Mouse (Mus musculus) intestine, embryonic 14.5 days (tissue): Measurements from ENCODE around the gene Diexf. TPM values are rescaled to one million over a fixed set of nuclear protein-coding genes. Genes with fewer than 3 reads are reported as not detected.

Experiments
- ATAC-seq: fragments of 200-750 bp; cut with Nextera tagmentation; replicated peaks from 2 replicates; pipeline ENCODE4 v1.8.0; 2017; ENCODE audit warnings: low read depth, moderate number of reproducible peaks, moderate TSS enrichment, moderate library complexity; ENCODE audit not compliant: low FRiP score, low TSS enrichment
- DNase-seq: peaks from one replicate; pipeline ENCODE4 v3.0.0-alpha.2; 2018; ENCODE audit warnings: low spot score
- H3K27ac ChIP-seq: fragments of 300-500 bp; sonication (generic); 2 replicates; pipeline ENCODE4 v1.5.1; 2014; ENCODE audit warnings: low read depth, mild to moderate bottlenecking, control low read depth
- H3K27me3 ChIP-seq: fragments of 300-500 bp; sonication (generic); replicated peaks from 2 replicates; pipeline ENCODE4 v1.6.1; 2014; ENCODE audit warnings: low read length, control low read depth; ENCODE audit not compliant: control insufficient read depth, insufficient read depth
- H3K36me3 ChIP-seq: fragments of 300-500 bp; sonication (generic); 2 replicates; pipeline ENCODE4 v1.6.1; 2014; ENCODE audit warnings: low read length, control low read depth; ENCODE audit not compliant: control insufficient read depth, insufficient read depth
- H3K4me1 ChIP-seq: fragments of 300-500 bp; sonication (generic); replicated peaks from 2 replicates; pipeline ENCODE4 v1.6.1; 2014; ENCODE audit warnings: low read length, control low read depth, mixed read lengths; ENCODE audit not compliant: control insufficient read depth, insufficient read depth
- H3K4me2 ChIP-seq: fragments of 300-500 bp; sonication (generic); 2 replicates; pipeline ENCODE4 v1.6.1; 2014; ENCODE audit warnings: low read length
- H3K4me3 ChIP-seq: fragments of 300-500 bp; sonication (generic); 2 replicates; pipeline ENCODE4 v1.5.1; 2014; ENCODE audit warnings: low read depth, low read length, control low read depth, mixed read lengths
- H3K9ac ChIP-seq: fragments of 300-500 bp; sonication (generic); 2 replicates; pipeline ENCODE4 v1.6.1; 2014; ENCODE audit warnings: mild to moderate bottlenecking, low read length
- H3K9me3 ChIP-seq: fragments of 300-500 bp; sonication (generic); 2 replicates; pipeline ENCODE4 v1.6.1; 2016; ENCODE audit warnings: low read length, control low read depth; ENCODE audit not compliant: control insufficient read depth
- WGBS: fragments of 180-500 bp; shearing (Covaris S2); extraction: QIAGEN DNeasy Blood & Tissue Kit; methylation state at CpG from one replicate; pipeline ENCODE4 v1.1.7; 2014; 5-methylcytosine and 5-hydroxymethylcytosine counted together
- polyA plus RNA-seq: library from polyadenylated mRNA; unstranded; fragments of >200 nt; fragmentation: Nextera tagmentation; extraction: Ambion mirVana; gene quantifications from 2 replicates; pipeline ENCODE4 v1.2.1, GENCODE M21; 2014

Diexf gene
- polyA plus RNA-seq, 1 experiment from 2014 or later: 11.2 TPM

DNA sequence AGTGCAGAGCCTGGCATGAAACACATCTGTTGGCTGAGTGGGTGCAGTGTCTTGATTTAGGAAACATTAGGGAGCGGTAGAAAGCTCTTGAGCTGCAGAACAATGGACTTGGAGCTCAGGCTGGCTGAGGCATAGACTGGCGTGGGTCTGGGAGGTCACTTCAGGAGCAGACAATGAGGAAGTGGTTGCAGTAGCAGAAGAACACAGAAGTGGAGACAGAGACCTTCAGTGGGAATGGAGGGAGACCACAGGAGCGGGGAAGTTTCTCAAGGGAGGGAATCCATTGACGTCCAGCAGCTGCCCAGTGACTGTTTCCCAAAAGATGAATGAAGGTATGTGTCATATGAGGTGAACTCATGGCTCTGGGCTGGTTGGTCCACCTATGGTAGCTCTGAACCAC lies 15.0 kb upstream of the Diexf start:
- no peaks in the 10 kb centered on the region for H3K4me1 ChIP-seq
- H3K27ac ChIP-seq: no peak overlapping the region
- H3K9me3 ChIP-seq: no peaks in the 10 kb centered on the region
- no peak overlapping the region for H3K4me2 ChIP-seq
- no peak for DNase-seq
- H3K9ac ChIP-seq: no peak overlapping the region
- no peaks in the 10 kb centered on the region for H3K27me3 ChIP-seq
- 80% methylated on average over 4 of the region's 4 CpGs for WGBS
- no peaks in the 10 kb centered on the region for H3K36me3 ChIP-seq
- no peak overlapping the region for H3K4me3 ChIP-seq
- ATAC-seq: no peak

DNA sequence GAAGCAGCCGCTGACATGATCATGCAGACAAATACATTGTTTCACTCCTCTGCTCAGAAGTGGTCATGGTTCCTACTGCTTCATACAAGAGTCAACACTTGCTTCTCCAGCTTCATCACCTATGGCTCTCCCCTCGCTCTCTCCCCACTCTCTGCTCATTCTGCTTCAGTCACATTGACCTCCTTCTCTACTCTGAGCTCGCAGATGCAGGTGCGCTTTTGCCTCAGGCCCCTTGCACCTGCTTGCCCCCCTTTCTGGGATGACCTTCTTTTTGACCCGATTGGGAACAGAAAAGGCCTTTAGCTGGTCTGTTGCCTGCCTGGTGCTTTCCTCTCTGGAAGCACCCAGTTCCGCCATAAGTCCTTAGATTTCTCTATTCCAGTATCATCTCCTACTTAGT lies 14.4 kb upstream of the Diexf start:
- no peak overlapping the region for H3K27ac ChIP-seq
- no peak for ATAC-seq
- H3K9me3 ChIP-seq: no peaks in the 10 kb centered on the region
- H3K4me3 ChIP-seq: no peak overlapping the region
- H3K4me1 ChIP-seq: no peaks in the 10 kb centered on the region
- H3K27me3 ChIP-seq: no peaks in the 10 kb centered on the region
- H3K9ac ChIP-seq: no peak overlapping the region
- 84% methylated on average over 6 of the region's 6 CpGs for WGBS
- no peak for DNase-seq
- no peak overlapping the region for H3K4me2 ChIP-seq
- no peaks in the 10 kb centered on the region for H3K36me3 ChIP-seq

DNA sequence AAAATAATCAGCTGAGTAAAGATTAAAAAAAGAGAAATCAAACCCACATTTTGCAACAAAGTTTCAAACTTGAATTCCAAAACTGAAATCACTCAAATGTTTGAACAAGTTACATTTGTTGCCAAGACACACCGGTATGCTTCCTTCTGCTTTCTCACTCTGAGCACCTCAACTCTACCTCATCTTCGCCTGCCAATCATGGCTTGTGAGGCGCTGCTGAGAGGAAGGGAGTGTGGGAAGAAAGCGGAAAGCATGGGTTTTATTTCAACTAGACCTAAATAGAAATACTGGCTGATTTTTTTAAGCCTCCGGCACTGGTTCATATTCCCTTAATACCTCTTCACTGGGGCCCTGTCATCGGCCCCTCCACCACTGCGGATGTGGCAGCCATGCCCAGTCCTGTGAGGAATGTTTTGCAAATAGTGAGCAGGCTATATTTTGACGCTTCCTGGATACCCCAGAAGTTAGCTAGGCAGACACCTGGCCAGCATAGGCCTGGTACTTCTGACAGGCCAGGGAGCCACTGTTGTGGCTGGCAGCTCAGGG lies 12.5 kb upstream of the Diexf start:
- Histone ChIP-seq H3K9me3 (no peaks in the 10 kb centered on the region), H3K4me2 (no peak overlapping the region), H3K4me3 (no peak overlapping the region), H3K27me3 (no peaks in the 10 kb centered on the region), H3K36me3 (no peaks in the 10 kb centered on the region), H3K9ac (no peak overlapping the region), H3K27ac (no peak overlapping the region), H3K4me1 (no peaks in the 10 kb centered on the region)
- 81% methylated on average over 8 of the region's 8 CpGs for WGBS
- DNase-seq (no peak), ATAC-seq (no peak)

DNA sequence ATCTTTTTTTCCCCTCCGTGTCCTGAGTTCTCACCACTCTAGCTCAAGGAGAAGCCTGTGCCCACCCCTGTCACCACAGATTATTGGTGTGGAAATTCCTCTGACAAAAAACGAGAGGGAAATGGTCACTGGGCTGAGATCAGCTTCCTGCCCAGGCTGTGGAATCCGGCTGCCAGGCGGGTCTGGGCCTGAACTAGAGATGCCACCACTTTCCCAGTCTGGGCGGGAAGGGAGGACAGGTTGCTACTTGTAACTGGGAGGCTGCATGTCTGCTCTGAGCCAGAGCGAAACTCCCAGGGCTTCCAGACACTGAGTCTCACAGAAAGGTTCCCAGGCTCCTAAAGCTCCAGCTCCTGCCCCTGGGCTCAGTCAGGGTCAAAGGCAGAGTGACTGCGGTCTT lies 11.0 kb upstream of the Diexf start:
- no peaks in the 10 kb centered on the region for H3K36me3 ChIP-seq
- no peaks in the 10 kb centered on the region for H3K9me3 ChIP-seq
- no peaks in the 10 kb centered on the region for H3K4me1 ChIP-seq
- H3K27me3 ChIP-seq: no peaks in the 10 kb centered on the region
- no peak overlapping the region for H3K27ac ChIP-seq
- no peak for ATAC-seq
- WGBS: 76% methylated on average over 7 of the region's 7 CpGs
- DNase-seq: no peak
- no peak overlapping the region for H3K4me2 ChIP-seq
- H3K9ac ChIP-seq: no peak overlapping the region
- H3K4me3 ChIP-seq: no peak overlapping the region

DNA sequence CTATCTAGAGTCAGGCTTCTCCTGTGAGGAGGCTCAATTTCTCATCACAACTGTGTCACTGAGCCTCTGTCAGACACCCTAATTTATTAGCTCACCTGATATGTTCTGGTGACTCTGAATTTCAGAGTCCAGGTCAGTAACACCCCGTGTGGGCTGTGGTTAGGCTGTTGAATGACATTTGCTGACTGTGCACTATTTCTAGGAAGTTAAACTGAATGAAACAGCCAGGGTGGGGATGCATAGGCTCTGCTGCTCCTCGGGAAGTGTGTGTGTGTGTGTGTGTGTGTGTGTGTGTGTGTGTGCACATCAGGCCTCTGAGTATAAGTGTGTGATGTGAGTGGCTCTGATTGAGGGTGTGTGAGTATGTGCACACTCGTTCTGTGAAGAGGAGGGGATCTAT lies 8.6 kb upstream of the Diexf start:
- DNase-seq: no peak
- no peaks in the 10 kb centered on the region for H3K36me3 ChIP-seq
- H3K4me1 ChIP-seq: no peaks in the 10 kb centered on the region
- 35% methylated on average over 3 of the region's 3 CpGs for WGBS
- H3K27me3 ChIP-seq: no peaks in the 10 kb centered on the region
- H3K9ac ChIP-seq: no peak overlapping the region
- H3K9me3 ChIP-seq: no peaks in the 10 kb centered on the region
- no peak for ATAC-seq
- no peak overlapping the region for H3K4me2 ChIP-seq
- no peak overlapping the region for H3K27ac ChIP-seq
- no peak overlapping the region for H3K4me3 ChIP-seq

DNA sequence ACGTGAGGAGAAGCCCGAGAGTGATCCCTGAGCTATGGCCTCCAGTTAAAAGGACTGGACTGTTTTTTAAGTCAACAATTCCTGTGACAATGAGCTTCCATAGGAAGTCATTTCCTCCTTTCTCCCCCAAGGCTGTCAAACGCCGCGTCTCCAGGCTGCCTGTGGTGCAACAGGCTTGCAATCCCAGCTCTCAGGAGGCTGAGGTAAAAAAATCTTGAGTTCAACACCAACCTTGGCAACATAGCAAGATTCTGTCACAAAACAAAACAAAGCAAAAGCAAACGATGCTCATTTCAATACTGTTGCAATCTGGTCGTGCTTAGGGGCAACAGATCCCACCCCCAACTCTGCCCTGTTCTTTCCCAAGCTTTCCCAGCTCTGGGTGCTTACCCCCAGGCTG lies 8.0 kb upstream of the Diexf start:
- H3K9ac ChIP-seq: no peak overlapping the region
- no peak for ATAC-seq

DNA sequence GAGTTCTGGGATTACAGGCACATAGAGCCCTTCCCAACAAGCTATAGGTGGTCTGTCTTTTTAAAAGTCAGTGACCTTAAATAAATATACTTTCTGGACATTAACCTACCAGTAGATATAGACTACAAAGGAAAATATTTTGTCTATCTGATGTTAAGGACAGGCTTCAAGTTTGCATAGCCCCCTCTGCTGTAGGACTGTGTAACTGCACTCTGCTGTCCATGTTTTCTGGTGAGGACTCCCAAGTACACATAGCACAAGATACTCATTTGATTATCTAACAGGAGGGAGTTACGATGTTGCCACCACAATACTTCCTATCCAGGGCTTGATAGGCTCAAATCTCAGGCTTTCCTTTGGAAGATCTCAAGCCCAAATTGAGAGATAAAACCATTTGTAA lies 3.7 kb upstream of the Diexf start:
- H3K4me2 ChIP-seq: no peak overlapping the region
- H3K36me3 ChIP-seq: no peaks in the 10 kb centered on the region
- 92% methylated on average over 1 of the region's 1 CpGs for WGBS

More for the DNA sequence above, 8.0 kb upstream of the Diexf start:
- no peak overlapping the region for H3K4me3 ChIP-seq
- no peaks in the 10 kb centered on the region for H3K4me1 ChIP-seq
- H3K4me2 ChIP-seq: no peak overlapping the region
- no peaks in the 10 kb centered on the region for H3K36me3 ChIP-seq
- no peaks in the 10 kb centered on the region for H3K9me3 ChIP-seq
- no peaks in the 10 kb centered on the region for H3K27me3 ChIP-seq
- no peak for DNase-seq
- 34% methylated on average over 7 of the region's 7 CpGs for WGBS
- H3K27ac ChIP-seq: no peak overlapping the region

DNA sequence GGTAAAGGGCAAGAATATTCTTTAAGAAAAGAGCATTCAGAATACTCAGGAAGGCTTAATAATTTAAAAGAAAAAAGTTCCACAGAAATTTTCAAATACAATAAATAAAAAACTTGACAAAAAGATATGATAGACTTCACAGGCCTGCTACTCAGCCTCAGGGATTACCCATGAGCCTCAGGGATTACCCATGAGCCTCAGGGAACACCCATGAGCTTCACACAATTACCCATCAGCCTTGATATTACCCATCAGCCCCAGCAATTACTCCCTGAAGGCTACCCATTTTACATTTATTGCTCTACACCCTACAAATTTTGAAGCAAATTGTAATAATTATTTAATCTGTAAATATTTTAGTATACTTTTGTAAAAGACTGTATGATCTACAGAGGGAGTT lies 2.3 kb upstream of the Diexf start:
- H3K4me1 ChIP-seq: peaks cover 15% of the 10 kb centered on the region
- no peaks in the 10 kb centered on the region for H3K9me3 ChIP-seq
- no peak overlapping the region for H3K4me3 ChIP-seq
- H3K27me3 ChIP-seq: no peaks in the 10 kb centered on the region
- H3K4me2 ChIP-seq: no peak overlapping the region
- peaks cover 9% of the 10 kb centered on the region for H3K36me3 ChIP-seq
- H3K9ac ChIP-seq: no peak overlapping the region
- peak overlapping the region; percentile 60; the same call in 1 of the 2 replicates for H3K27ac ChIP-seq
- ATAC-seq (no peak), DNase-seq (no peak)

More for the DNA sequence above, 3.7 kb upstream of the Diexf start:
- DNase-seq: no peak
- no peak for ATAC-seq
- no peak overlapping the region for H3K4me3 ChIP-seq
- H3K9ac ChIP-seq: no peak overlapping the region
- H3K27me3 ChIP-seq: no peaks in the 10 kb centered on the region
- no peaks in the 10 kb centered on the region for H3K9me3 ChIP-seq
- no peak overlapping the region for H3K27ac ChIP-seq
- peaks cover 14% of the 10 kb centered on the region for H3K4me1 ChIP-seq

DNA sequence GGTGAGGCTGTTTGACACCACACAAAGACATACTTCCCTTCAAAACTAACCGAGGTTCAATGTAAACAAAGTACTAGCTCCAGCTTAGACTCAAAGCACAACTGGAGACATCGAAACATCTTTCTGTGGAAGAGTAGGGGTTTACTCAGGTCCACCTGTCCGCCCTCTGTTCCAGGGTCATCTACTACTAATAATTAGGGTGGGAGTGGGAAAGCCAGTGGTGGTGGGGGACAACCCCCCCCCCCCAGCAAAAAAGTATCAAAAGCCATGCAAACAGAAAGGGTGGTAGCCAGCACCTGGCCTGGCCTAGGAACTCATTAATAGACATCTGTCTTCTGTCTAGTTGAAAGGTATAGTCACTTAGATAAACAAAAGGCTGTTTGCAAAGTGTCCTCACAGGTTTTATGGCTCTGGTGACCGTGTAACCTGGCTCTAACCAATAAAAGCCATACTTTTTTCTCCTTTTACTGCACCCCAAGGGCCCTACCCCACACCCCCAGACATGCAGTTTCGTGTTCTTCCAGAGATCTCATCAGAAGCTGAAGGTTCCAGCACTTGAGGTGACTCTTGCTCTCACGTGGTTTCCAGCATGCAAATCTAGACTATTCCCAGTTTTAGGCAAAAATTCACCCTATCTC lies 1.4 kb upstream of the Diexf start:
- H3K4me2 ChIP-seq: peak overlapping the region; percentile 60; the same call in 1 of the 2 replicates
- 28% methylated on average over 6 of the region's 6 CpGs for WGBS

More for the DNA sequence above, 1.4 kb upstream of the Diexf start:
- H3K36me3 ChIP-seq: peaks cover 19% of the 10 kb centered on the region
- peaks cover 15% of the 10 kb centered on the region for H3K4me1 ChIP-seq
- H3K9me3 ChIP-seq: no peaks in the 10 kb centered on the region
- H3K27me3 ChIP-seq: no peaks in the 10 kb centered on the region
- DNase-seq: peak; percentile 62
- H3K27ac ChIP-seq: peak overlapping the region; percentile 60
- H3K4me3 ChIP-seq: no peak overlapping the region
- no peak overlapping the region for H3K9ac ChIP-seq
- ATAC-seq: peak; percentile 81
